Mouse (Mus musculus) limb, embryonic 14.5 days (tissue): ENCODE data around the gene Bcl11a. TPM values are rescaled to one million over a fixed set of nuclear protein-coding genes. Genes with fewer than 3 reads are reported as not detected.
"Not testable (repeated sequence)": the region's sequence is repeated elsewhere in the genome, so short reads cannot be mapped to it uniquely, and the experiment has no call there.

ENCODE experiments used
- ATAC-seq: fragments of 200-750 bp; cut with Nextera tagmentation; 2 replicates; pipeline ENCODE4 v1.8.0; 2017; ENCODE audit warnings: low read depth, moderate number of reproducible peaks, moderate TSS enrichment; ENCODE audit not compliant: low FRiP score
- DNase-seq: peaks from one replicate; pipeline ENCODE4 v3.0.0-alpha.2; 2015; ENCODE audit warnings: low spot score
- H3K27ac ChIP-seq: fragments of 300-500 bp; sonication (generic); replicated peaks from 2 replicates; pipeline ENCODE4 v1.5.1; 2014; ENCODE audit warnings: low read depth, mild to moderate bottlenecking, low read length, moderate library complexity, mixed read lengths
- H3K27me3 ChIP-seq: fragments of 300-500 bp; sonication (generic); 2 replicates; pipeline ENCODE4 v1.6.1; 2014; ENCODE audit warnings: low read length, mixed read lengths; ENCODE audit not compliant: control insufficient read depth, insufficient read depth
- H3K36me3 ChIP-seq: fragments of 300-500 bp; sonication (generic); 2 replicates; pipeline ENCODE4 v1.6.1; 2014; ENCODE audit warnings: mild to moderate bottlenecking, low read length, moderate library complexity, mixed read lengths; ENCODE audit not compliant: control insufficient read depth, insufficient read depth
- H3K4me1 ChIP-seq: fragments of 300-500 bp; sonication (generic); 2 replicates; pipeline ENCODE4 v1.6.1; 2014; ENCODE audit warnings: antibody characterized with exemption, low read length, mixed read lengths; ENCODE audit not compliant: control insufficient read depth, insufficient read depth
- H3K4me2 ChIP-seq: fragments of 300-500 bp; sonication (generic); replicated peaks from 2 replicates; pipeline ENCODE4 v1.6.1; 2014; ENCODE audit warnings: low read depth, mild to moderate bottlenecking, low read length, moderate library complexity; ENCODE audit not compliant: severe bottlenecking
- H3K4me3 ChIP-seq: fragments of 300-500 bp; sonication (generic); replicated peaks from 2 replicates; pipeline ENCODE4 v1.5.1; 2014; ENCODE audit warnings: low read length
- H3K9ac ChIP-seq: fragments of 300-500 bp; sonication (generic); 2 replicates; pipeline ENCODE4 v1.6.1; 2014; ENCODE audit warnings: mild to moderate bottlenecking, low read depth, low read length, moderate library complexity; ENCODE audit not compliant: severe bottlenecking
- H3K9me3 ChIP-seq: fragments of 300-500 bp; sonication (generic); 2 replicates; pipeline ENCODE4 v1.6.1; 2016; ENCODE audit warnings: low read length; ENCODE audit not compliant: control insufficient read depth
- POLR2A ChIP-seq: fragments of 200-500 bp; IDR thresholded peaks from 2 replicates; pipeline ENCODE4 v1.8.0; 2012; ENCODE audit warnings: inconsistent platforms, mild to moderate bottlenecking, moderate library complexity, borderline replicate concordance; ENCODE audit not compliant: insufficient read depth, insufficient read length; ENCODE audit errors: extremely low read depth
- WGBS: fragments of 180-500 bp; shearing (Covaris S2); extraction: QIAGEN DNeasy Blood & Tissue Kit; methylation state at CpG from one replicate; pipeline ENCODE4 v1.1.7; 2014; 5-methylcytosine and 5-hydroxymethylcytosine counted together
- polyA plus RNA-seq, 2 experiments: library from polyadenylated mRNA; depleted of rRNA in 1 of 2; stranded (reverse) in 1 of 2; unstranded in 1 of 2; fragments of >200 nt; fragmentation: Nextera tagmentation in 1 of 2; extraction: Ambion mirVana in 1 of 2; gene quantifications; 2 replicates each; pipeline versions ENCODE4 v1.2.1 to v1.2.3; 2012 to 2014

Bcl11a gene
- polyA plus RNA-seq, 2 experiments = 33.8 to 61.7 TPM

- Histone ChIP-seq H3K4me1 (peaks cover 24% of the 10 kb centered on the region), H3K9me3 (no peaks in the 10 kb centered on the region), H3K27me3 (no peaks in the 10 kb centered on the region), H3K4me2 (no peak overlapping the region), H3K36me3 (peaks cover 13% of the 10 kb centered on the region), H3K9ac (no peak overlapping the region), H3K27ac (no peak overlapping the region), H3K4me3 (no peak overlapping the region)
- DNase-seq (no peak), ATAC-seq (no peak)
- TF ChIP-seq POLR2A = no peak
- WGBS = 69% methylated on average over 6 of the region's 6 CpGs
These were observed 47.2 kb downstream of the Bcl11a start for GRCm38 (mm10) chr11:24125098-24125497.

GRCm38 (mm10) chr11:24128001-24128400 is 50.1 kb downstream of the Bcl11a start:
- Histone ChIP-seq H3K27me3 (no peaks in the 10 kb centered on the region), H3K4me2 (no peak overlapping the region), H3K36me3 (peaks cover 24% of the 10 kb centered on the region), H3K4me1 (peaks cover 9% of the 10 kb centered on the region), H3K27ac (no peak overlapping the region), H3K4me3 (no peak overlapping the region), H3K9ac (no peak overlapping the region), H3K9me3 (no peaks in the 10 kb centered on the region)
- ATAC-seq (no peak), DNase-seq (no peak)
- no peak for TF ChIP-seq POLR2A
- 56% methylated on average over 2 of the region's 2 CpGs for WGBS

DNA sequence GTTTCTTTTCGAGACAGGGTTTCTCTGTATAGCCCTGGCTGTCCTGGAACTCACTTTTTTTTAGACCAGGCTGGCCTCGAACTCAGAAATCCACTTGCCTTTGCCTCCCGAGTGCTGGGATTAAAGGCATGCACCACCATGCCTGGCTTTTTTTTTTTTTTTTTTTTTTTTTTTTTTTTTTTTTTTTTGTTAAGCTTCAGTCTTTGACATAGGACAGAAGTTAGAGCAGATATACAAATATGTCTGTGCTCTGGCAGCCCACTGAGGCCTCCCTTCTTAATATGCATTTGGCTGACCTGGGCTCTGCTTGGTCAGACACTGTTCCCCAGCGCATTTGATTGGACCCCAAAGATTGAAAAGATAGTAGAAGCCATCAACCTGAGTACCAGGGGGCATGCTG is 51.0 kb downstream of the Bcl11a start:
- H3K4me1 ChIP-seq, ATAC-seq, H3K9me3 ChIP-seq, H3K9ac ChIP-seq, DNase-seq, H3K27ac ChIP-seq, H3K27me3 ChIP-seq, H3K4me2 ChIP-seq, H3K4me3 ChIP-seq: not testable (repeated sequence)
- WGBS = 80% methylated on average over 4 of the region's 4 CpGs
- peaks cover 16% of the 10 kb centered on the region for H3K36me3 ChIP-seq

DNA sequence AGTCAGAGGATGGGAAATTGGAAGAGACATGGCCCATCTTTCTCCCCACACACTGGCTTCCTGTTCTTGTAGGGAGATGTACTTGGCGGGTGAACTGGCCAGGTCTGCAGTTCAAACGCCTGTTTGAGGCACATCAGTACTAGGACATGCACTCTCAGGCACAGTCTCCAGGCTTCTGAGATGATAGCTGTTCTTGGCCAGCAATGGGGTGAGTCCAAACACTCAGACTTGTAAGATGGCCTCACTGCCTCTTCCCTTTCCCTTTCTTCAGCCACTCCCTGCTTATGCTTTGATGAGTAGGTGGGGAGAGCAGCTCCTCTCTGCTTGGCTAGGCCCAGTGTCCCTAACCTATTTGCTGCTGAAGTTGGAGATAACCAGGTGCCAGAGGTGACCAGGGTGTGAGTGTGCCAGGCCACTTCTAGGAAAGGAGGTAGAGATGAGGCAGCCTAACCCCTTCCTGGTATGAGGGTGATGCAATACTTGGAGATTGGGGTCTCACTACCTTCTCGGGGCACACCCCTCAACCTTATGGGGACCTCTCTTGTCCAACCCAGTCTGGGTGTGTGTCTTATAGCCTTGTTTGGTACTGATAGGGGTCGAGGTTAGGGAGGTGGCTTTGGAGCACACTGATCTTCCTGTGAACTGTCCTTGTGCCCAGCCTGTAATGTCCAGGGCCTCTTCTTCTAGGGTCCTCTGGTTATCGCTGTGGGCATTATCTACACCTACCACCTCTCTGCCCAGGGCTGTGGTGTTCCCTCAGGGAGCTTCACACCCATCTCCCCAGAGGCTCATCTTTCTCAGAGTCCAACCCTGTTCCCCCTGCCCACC is 51.7 kb downstream of the Bcl11a start:
- ATAC-seq (no peak), DNase-seq (no peak)
- H3K4me2 ChIP-seq = no peak overlapping the region
- no peak overlapping the region for H3K27ac ChIP-seq
- no peak overlapping the region for H3K4me3 ChIP-seq
- H3K9me3 ChIP-seq = no peaks in the 10 kb centered on the region
- peaks cover 15% of the 10 kb centered on the region; the same call in 1 of the 2 replicates for H3K36me3 ChIP-seq
- H3K9ac ChIP-seq = no peak overlapping the region
- H3K4me1 ChIP-seq = peaks cover under 1% of the 10 kb centered on the region
- 79% methylated on average over 5 of the region's 5 CpGs for WGBS
- no peaks in the 10 kb centered on the region for H3K27me3 ChIP-seq
- no peak for TF ChIP-seq POLR2A

DNA sequence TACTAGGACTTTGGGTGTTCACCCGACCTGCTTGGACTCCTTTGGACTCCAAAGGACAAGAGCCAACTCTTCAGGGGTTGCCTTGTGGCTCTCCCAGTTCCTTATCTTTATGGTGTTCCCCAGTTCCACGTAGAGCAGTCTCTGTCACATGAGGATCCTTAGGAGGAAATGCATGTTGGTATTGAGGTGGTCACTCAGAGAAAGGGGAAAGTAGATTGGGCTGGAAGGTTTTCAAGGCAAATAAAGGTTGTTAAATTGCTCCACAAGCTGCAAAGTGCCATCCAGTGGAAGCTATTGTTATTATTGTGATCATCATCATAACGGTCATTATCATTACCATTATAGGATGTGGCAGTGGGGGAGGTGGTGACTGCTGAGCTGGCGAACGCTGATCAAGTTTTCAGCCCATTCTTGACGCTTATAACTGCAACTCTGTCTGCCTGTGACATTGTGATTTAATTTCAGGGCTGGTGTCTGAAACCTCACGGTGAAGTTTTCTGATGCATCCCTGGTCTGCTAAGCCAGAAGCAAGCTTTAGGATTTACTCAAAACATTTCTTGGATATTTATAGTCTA is 52.4 kb downstream of the Bcl11a start:
- no peak overlapping the region for H3K4me2 ChIP-seq
- H3K4me1 ChIP-seq = no peaks in the 10 kb centered on the region; the same call in 1 of the 2 replicates
- no peaks in the 10 kb centered on the region for H3K9me3 ChIP-seq
- H3K27ac ChIP-seq = no peak overlapping the region
- no peaks in the 10 kb centered on the region for H3K27me3 ChIP-seq
- 76% methylated on average over 7 of the region's 7 CpGs for WGBS
- DNase-seq = no peak
- no peak for TF ChIP-seq POLR2A
- no peak for ATAC-seq
- H3K9ac ChIP-seq = no peak overlapping the region
- H3K4me3 ChIP-seq = no peak overlapping the region
- H3K36me3 ChIP-seq = peaks cover 15% of the 10 kb centered on the region; the same call in 1 of the 2 replicates
